Mouse (Mus musculus) intestine, embryonic 15.5 days (tissue): ENCODE measurements around the gene Hectd4. TPM values are rescaled to one million over a fixed set of nuclear protein-coding genes. Genes with fewer than 3 reads are reported as not detected.
"Not testable (repeated sequence)": the region's sequence is repeated elsewhere in the genome, so short reads cannot be mapped to it uniquely, and the experiment has no call there.

Source experiments
- ATAC-seq: fragments of 200-750 bp; cut with Nextera tagmentation; 2 replicates; pipeline ENCODE4 v1.8.0; 2017; ENCODE audit warnings: moderate TSS enrichment, moderate library complexity
- H3K27ac ChIP-seq: fragments of 300-500 bp; sonication (generic); 2 replicates; pipeline ENCODE4 v1.5.1; 2015; ENCODE audit warnings: mild to moderate bottlenecking, inconsistent platforms
- H3K27me3 ChIP-seq: fragments of 300-500 bp; sonication (generic); replicated peaks from 2 replicates; pipeline ENCODE4 v1.6.1; 2015; ENCODE audit warnings: inconsistent platforms
- H3K36me3 ChIP-seq: fragments of 300-500 bp; sonication (generic); 2 replicates; pipeline ENCODE4 v1.6.1; 2015; ENCODE audit warnings: inconsistent platforms
- H3K4me1 ChIP-seq: fragments of 300-500 bp; sonication (generic); replicated peaks from 2 replicates; pipeline ENCODE4 v1.6.1; 2015; ENCODE audit warnings: inconsistent platforms
- H3K4me2 ChIP-seq: fragments of 300-500 bp; sonication (generic); replicated peaks from 2 replicates; pipeline ENCODE4 v1.6.1; 2015; ENCODE audit warnings: mild to moderate bottlenecking, inconsistent platforms
- H3K4me3 ChIP-seq: fragments of 300-500 bp; sonication (generic); replicated peaks from 2 replicates; pipeline ENCODE4 v1.5.1; 2015; ENCODE audit warnings: inconsistent platforms
- H3K9ac ChIP-seq: fragments of 300-500 bp; sonication (generic); 2 replicates; pipeline ENCODE4 v1.6.1; 2015; ENCODE audit warnings: inconsistent platforms
- H3K9me3 ChIP-seq: fragments of 300-500 bp; sonication (generic); 2 replicates; pipeline ENCODE4 v1.6.1; 2016; ENCODE audit warnings: inconsistent platforms
- WGBS: fragments of 180-500 bp; shearing (Covaris S2); methylation state at CpG from one replicate; pipeline ENCODE4 v1.1.7; 2015; 5-methylcytosine and 5-hydroxymethylcytosine counted together
- polyA plus RNA-seq: library from polyadenylated mRNA; unstranded; fragments of >200 nt; fragmentation: Nextera tagmentation; extraction: Ambion mirVana; gene quantifications from 2 replicates; pipeline ENCODE4 v1.2.1, GENCODE M21; 2015

Hectd4 gene
- polyA plus RNA-seq, 1 experiment from 2014 or later, result 4.2 TPM

DNA sequence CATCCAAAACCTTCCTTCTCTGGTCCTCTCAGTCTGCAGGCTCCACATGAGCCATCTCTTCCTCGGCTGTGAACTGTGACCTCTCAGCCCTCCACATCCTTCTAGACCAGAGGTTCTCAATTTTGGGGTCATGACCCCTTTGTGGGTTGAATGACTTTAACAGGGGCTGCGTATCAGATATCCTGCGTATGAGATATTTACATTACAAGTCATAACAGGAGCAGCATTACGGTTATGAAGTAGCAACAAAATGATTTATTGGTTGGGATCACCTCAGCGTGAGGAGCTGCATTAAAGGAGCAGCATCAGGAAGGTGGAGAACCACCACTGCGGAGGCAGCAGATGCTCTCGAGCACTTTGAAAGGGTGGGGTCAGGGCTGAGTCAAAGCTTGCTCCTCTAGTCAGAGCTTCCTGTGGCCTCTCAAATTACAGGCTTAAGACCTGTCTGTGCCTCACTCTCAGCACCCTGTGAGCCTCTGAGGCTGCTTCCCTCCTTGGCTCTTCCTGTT, 121.0 kb downstream of the Hectd4 start:
- peaks cover 5% of the 10 kb centered on the region; the same call in 1 of the 2 replicates for H3K4me1 ChIP-seq
- no peaks in the 10 kb centered on the region for H3K9me3 ChIP-seq
- no peak overlapping the region for H3K9ac ChIP-seq
- no peak overlapping the region for H3K27ac ChIP-seq
- H3K27me3 ChIP-seq, result no peaks in the 10 kb centered on the region
- WGBS, result 16% methylated on average over 7 of the region's 7 CpGs
- H3K4me3 ChIP-seq, result no peak overlapping the region
- H3K4me2 ChIP-seq, result no peak overlapping the region
- peaks cover 34% of the 10 kb centered on the region for H3K36me3 ChIP-seq
- 0 out of 2 replicates have a peak, but pooled peaks have one; percentile 17 for ATAC-seq

DNA sequence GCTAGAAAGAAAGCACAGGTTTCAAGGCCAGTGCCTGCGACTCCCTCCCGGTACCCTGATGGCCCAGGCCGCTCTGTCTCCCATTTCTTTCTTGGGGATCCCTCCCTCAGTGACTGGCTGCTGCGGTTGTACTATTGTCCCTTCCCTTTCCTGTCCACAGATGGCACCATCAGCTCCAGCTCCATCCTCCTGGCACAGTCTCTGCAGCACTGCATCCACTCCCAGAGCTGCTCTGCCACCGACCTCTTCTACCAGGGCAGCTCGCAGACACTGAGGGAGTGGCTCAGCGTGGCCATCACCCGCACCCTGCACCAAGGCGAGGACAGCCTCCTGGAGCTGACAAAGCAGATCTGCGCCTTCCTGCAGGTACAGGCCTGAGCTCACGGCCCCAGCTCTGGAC, 122.5 kb downstream of the Hectd4 start:
- 90% methylated on average over 11 of the region's 11 CpGs for WGBS
- no peak overlapping the region for H3K9ac ChIP-seq

DNA sequence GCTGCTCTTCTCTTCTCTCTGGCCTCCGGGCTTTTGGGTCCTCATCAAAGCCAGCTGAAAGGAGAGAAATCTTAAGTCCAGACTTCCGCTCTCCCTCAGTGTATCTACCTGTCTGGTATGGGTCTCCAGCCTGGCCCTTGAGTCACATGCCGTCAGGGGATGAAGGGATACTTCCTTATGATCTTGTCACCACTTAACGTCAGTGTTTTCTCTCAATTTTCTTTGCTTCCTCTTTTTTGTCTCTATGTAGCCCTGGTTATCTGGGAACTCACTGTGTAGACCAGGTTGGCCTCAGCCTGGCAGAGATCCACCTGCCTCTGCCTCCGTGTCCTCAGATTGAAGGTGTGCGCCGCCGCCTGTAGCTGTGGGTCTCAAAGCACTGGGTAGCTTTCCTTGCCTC, 124.0 kb downstream of the Hectd4 start:
- no peak for ATAC-seq
- Histone ChIP-seq H3K27me3 (no peaks in the 10 kb centered on the region), H3K4me3 (no peak overlapping the region), H3K9me3 (no peaks in the 10 kb centered on the region), H3K4me1 (peaks cover 5% of the 10 kb centered on the region; the same call in 1 of the 2 replicates), H3K36me3 (peaks cover 35% of the 10 kb centered on the region), H3K27ac (no peak overlapping the region), H3K9ac (no peak overlapping the region), H3K4me2 (no peak overlapping the region)
- 93% methylated on average over 8 of the region's 8 CpGs for WGBS

More for the DNA sequence above, 122.5 kb downstream of the Hectd4 start:
- Histone ChIP-seq H3K4me2 (no peak overlapping the region), H3K4me1 (peaks cover 5% of the 10 kb centered on the region; the same call in 1 of the 2 replicates), H3K9me3 (no peaks in the 10 kb centered on the region), H3K4me3 (no peak overlapping the region), H3K27me3 (no peaks in the 10 kb centered on the region), H3K27ac (no peak overlapping the region), H3K36me3 (peaks cover 31% of the 10 kb centered on the region)
- no peak for ATAC-seq

DNA sequence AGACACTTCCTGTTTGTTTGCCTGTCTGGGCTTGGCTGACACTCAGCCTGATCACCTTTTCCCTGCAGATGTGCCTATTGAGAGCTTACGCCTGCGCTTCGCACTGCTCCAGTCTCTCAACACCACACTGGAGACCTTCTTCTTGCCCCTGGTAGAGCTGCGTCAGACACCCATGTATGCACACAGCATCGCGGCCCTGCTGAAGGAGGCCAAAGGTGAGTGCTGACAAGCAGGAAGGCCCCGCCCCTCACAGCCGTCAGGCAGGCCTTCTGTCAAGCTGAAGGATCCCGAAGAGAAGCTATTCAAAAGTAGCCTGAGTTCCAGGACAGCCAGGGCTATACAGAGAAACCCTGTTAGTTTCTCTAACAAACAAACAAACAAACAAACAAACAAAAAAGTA, 139.2 kb downstream of the Hectd4 start:
- H3K27me3 ChIP-seq, result no peaks in the 10 kb centered on the region
- WGBS, result 54% methylated on average over 9 of the region's 9 CpGs
- peaks cover 7% of the 10 kb centered on the region for H3K4me1 ChIP-seq
- peak; percentile 87 for ATAC-seq
- no peak overlapping the region for H3K4me2 ChIP-seq
- peaks cover 65% of the 10 kb centered on the region for H3K36me3 ChIP-seq
- no peak overlapping the region for H3K9ac ChIP-seq
- H3K4me3 ChIP-seq, result no peak overlapping the region
- H3K27ac ChIP-seq, result no peak overlapping the region
- H3K9me3 ChIP-seq, result no peaks in the 10 kb centered on the region

DNA sequence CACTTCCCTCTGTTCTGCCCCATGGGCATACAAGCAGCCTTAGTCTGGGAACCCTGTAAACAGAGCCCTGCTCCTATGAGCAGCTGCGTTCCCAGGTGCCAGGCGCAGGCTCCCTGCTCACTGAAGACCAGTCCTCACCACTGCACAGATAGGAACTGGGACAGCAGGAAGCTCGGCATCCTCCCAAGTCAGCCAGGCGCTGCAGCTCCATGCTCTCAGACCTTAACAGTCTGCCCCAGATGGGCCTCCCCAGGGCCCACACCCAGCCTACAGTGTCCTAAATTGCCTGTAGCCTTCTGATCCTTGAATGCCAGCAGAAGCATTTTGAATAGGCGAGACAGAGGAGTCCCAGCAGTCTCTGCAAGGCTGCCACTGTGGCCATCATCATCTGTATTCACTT, 141.7 kb downstream of the Hectd4 start:
- Histone ChIP-seq H3K9me3 (no peaks in the 10 kb centered on the region), H3K27me3 (no peaks in the 10 kb centered on the region), H3K27ac (no peak overlapping the region), H3K4me3 (no peak overlapping the region), H3K4me1 (peaks cover 7% of the 10 kb centered on the region), H3K4me2 (no peak overlapping the region), H3K36me3 (peaks cover 73% of the 10 kb centered on the region), H3K9ac (no peak overlapping the region)
- 92% methylated on average over 5 of the region's 5 CpGs for whole genome bisulfite sequencing
- ATAC-seq, result no peak

DNA sequence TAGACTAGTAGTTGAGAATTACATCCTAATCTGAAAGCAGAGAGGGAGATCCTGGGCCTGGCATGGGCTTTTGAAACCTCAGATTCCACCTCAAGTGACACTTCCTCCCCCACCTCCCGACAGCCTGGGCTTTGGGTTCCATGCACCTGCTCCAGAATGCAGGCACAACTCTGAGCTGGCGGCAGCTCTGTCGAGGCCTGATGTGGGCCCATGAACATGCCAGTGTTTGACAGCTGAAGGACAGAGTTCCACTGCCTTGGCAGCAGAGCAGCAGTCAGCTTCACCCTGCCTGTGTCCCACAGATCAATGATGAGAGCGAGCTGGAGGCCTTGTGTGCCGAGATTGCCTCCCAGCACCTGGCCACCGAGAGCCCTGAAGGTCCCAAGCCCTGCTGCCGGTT, 143.4 kb downstream of the Hectd4 start:
- H3K4me2 ChIP-seq, result no peak overlapping the region
- H3K4me3 ChIP-seq, result no peak overlapping the region
- 86% methylated on average over 7 of the region's 7 CpGs for WGBS
- H3K36me3 ChIP-seq, result peaks cover 64% of the 10 kb centered on the region
- no peaks in the 10 kb centered on the region for H3K9me3 ChIP-seq
- no peak overlapping the region for H3K9ac ChIP-seq
- H3K27me3 ChIP-seq, result no peaks in the 10 kb centered on the region
- peaks cover 7% of the 10 kb centered on the region for H3K4me1 ChIP-seq
- ATAC-seq, result no peak
- H3K27ac ChIP-seq, result no peak overlapping the region

DNA sequence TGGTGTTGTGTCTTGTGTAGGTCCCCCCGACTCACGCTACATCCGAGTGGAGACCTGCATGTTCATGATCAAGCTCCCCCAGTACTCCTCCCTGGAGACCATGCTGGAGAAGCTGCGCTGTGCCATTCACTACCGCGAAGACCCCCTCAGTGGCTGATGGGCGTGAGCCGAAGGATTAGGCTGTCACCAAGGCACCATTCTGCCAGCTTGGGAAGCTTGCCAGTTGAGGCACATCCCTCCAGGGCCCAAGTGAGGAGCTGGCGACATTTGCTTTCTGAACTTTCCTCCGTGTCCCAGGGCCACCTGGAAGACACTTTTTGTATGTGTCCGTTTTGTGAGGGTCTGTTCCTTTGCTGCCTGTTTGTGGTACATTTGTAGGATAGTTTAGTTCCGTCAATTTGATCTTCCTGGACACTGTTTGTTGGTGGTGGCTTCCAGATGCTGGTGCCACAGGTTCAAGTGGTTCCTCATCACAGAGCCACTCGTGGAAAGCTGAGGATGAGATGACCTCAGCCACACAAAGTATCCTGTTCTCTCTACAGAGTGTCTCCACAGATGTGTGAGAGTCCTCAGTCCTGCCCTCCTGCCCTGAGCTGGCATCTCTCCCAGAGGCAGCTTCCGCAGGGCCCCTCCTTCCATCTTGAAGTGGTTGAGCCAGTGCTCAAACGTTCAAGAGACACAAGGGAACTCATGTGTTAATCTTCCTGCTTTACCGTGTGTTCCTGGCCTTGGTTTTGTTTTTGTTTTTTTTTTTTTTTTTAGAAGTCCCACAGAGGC, 146.6 kb downstream of the Hectd4 start:
- ATAC-seq, result no peak
- no peaks in the 10 kb centered on the region for H3K9me3 ChIP-seq
- H3K9ac ChIP-seq, result no peak overlapping the region
- no peaks in the 10 kb centered on the region for H3K27me3 ChIP-seq
- H3K27ac ChIP-seq, result no peak overlapping the region
- WGBS, result 80% methylated on average over 16 of the region's 16 CpGs
- no peak overlapping the region for H3K4me3 ChIP-seq
- H3K4me2 ChIP-seq, result no peak overlapping the region
- no peaks in the 10 kb centered on the region for H3K4me1 ChIP-seq
- H3K36me3 ChIP-seq, result peaks cover 39% of the 10 kb centered on the region

DNA sequence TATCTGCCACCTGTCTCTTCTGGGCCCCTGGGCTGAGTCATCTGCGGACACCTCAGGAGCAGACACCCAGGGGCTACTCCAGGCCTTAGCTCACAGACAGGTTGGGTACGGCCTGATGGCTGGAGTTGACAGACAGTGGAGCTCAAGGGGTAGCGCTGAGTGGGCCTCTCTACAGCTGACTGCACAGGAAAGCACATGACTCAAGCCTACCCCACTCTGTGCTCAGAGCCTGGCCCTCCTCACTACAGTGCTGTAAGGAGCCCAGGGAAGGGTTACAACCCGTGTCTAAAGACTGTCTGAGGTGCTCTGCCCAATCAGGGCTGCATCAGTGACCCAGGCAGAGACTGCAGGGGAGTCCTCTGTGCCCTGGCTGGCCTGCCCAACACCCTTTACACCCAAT, 147.2 kb downstream of the Hectd4 start:
- no peaks in the 10 kb centered on the region for H3K4me1 ChIP-seq
- H3K9me3 ChIP-seq, result no peaks in the 10 kb centered on the region
- no peak overlapping the region for H3K4me2 ChIP-seq
- H3K4me3 ChIP-seq, result no peak overlapping the region
- no peak overlapping the region for H3K9ac ChIP-seq
- ATAC-seq, result no peak
- H3K36me3 ChIP-seq, result peaks cover 38% of the 10 kb centered on the region
- 87% methylated on average over 4 of the region's 4 CpGs for WGBS
- H3K27ac ChIP-seq, result no peak overlapping the region
- no peaks in the 10 kb centered on the region for H3K27me3 ChIP-seq

DNA sequence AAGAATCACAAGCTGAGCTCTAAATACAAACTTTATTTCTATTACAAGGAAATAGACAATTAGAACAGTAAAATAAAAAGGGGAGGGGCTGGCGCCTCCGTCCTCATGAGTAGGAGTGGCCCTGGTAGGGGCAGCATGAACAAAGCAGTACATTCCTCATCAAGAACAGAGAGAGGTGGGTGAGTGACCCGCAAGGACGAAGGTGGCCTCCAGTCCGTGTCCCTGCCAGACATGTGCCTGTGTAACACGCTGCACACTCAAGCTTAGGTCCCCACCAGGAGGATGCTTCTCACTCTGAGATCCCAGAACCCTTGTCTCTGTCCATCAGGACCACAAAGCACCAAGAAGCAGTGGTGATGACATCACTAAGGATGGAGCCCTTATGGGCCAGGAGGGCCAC, 151.7 kb downstream of the Hectd4 start:
- 86% methylated on average over 6 of the region's 6 CpGs for WGBS
- Histone ChIP-seq H3K4me3 (no peak overlapping the region), H3K4me1 (no peaks in the 10 kb centered on the region), H3K9me3 (no peaks in the 10 kb centered on the region), H3K27ac (no peak overlapping the region), H3K27me3 (no peaks in the 10 kb centered on the region), H3K36me3 (peaks cover 40% of the 10 kb centered on the region), H3K9ac (no peak overlapping the region), H3K4me2 (no peak overlapping the region)
- no peak for ATAC-seq

DNA sequence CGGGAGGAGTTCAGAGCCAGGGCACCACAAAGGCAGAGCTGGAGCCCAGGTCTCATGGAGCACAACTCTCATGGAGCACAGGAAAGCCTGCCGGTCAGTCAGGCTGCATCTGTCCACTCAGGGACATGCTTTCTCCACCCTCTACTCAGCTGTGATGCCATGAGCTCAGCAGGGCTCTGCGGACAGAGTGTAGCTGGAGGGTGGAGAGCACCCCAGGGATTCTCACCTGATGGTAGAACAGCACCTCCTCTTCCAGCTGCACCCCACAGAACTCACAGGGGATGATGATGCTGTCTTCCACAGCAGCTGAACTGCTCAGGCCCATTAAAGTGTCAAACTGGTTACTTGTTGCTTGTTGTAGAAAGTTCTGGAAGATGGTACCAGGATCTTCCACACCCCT, 154.8 kb downstream of the Hectd4 start:
- no peak overlapping the region for H3K9ac ChIP-seq
- no peak overlapping the region for H3K4me2 ChIP-seq
- no peak for ATAC-seq
- peaks cover 57% of the 10 kb centered on the region for H3K36me3 ChIP-seq
- H3K9me3 ChIP-seq, result no peaks in the 10 kb centered on the region
- H3K4me3 ChIP-seq, result no peak overlapping the region
- H3K27me3 ChIP-seq, result no peaks in the 10 kb centered on the region
- H3K27ac ChIP-seq, result no peak overlapping the region
- H3K4me1 ChIP-seq, result no peaks in the 10 kb centered on the region
- 88% methylated on average over 3 of the region's 3 CpGs for WGBS

DNA sequence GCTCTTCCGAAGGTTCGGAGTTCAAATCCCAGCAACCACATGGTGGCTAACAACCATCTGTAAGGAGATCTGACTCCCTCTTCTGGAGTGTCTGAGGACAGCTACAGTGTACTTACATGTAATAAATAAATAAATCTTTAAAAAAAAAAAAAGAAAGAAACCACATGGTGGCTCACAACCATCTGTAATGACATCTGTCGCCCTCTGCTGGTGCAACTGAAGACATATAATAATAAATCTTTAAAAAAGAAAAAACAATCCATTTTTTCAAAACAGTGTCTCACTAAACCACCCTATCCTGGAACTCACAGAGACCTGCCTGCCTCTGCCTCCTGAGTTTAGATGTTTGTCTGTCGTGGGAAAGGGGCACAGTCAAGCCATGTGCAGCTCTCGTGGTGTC, 157.0 kb downstream of the Hectd4 start:
- not testable (repeated sequence) for H3K4me2 ChIP-seq, H3K27me3 ChIP-seq, H3K4me1 ChIP-seq, H3K27ac ChIP-seq, ATAC-seq, H3K9me3 ChIP-seq, H3K9ac ChIP-seq, H3K4me3 ChIP-seq
- WGBS, result 81% methylated on average over 5 of the region's 5 CpGs
- H3K36me3 ChIP-seq, result peaks cover 69% of the 10 kb centered on the region

DNA sequence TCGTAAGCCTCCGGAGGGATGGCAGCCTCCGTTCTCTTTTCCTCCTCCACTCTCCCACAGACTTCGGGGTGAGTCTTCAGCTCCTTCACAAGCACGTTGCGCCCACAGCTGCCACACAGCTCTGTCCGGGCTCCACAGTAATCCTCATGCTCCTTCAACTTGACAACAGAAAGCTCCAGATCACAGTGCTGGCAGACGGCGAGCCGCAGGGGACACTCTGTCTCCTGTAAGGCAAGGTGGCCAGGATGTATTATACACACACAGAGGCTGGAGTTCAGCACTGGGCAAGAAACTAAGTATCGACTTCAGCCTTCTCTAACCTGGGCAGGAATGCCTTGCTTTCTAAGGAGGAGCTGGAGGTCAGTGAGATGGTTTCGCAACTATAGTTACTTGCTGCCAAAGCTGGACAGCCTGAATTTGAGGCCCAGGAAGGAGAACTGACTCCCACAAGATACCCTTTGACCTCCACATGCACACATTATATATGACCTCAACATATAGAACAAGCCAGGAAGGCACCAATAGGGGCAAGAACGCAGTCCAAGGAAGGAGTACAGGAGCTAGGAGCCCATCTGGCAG, 158.7 kb downstream of the Hectd4 start:
- Histone ChIP-seq H3K4me2 (no peak overlapping the region), H3K4me3 (no peak overlapping the region), H3K27ac (no peak overlapping the region), H3K4me1 (0 out of 2 replicates have a peak, but pooled peaks cover 3% of the 10 kb centered on the region), H3K9me3 (no peaks in the 10 kb centered on the region), H3K36me3 (peaks cover 55% of the 10 kb centered on the region), H3K27me3 (no peaks in the 10 kb centered on the region), H3K9ac (no peak overlapping the region)
- ATAC-seq, result no peak
- WGBS, result 90% methylated on average over 13 of the region's 13 CpGs

DNA sequence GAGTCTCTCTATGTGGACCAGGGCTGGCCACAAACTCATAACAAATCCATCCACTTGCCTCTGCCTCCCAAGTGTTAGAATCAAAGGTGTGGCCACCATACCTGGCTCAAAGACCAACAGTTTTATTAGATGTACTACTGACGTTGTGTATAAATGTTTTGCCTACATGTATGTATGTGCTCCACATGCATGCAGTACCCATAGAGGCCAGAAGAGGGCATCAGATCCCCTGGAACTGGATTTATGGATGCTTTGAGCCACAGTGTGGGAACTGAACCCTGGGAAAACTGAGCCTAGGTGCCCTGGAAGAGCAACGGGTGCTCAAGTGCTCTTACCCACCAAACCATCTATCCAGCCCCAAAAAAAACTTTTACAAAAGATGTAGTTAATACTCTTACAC, 160.7 kb downstream of the Hectd4 start:
- ATAC-seq, result no peak
- 0 out of 2 replicates have a peak, but pooled peaks cover 7% of the 10 kb centered on the region for H3K4me1 ChIP-seq
- H3K4me3 ChIP-seq, result no peak overlapping the region
- H3K9me3 ChIP-seq, result no peaks in the 10 kb centered on the region
- H3K27me3 ChIP-seq, result no peaks in the 10 kb centered on the region
- no peak overlapping the region for H3K4me2 ChIP-seq
- H3K36me3 ChIP-seq, result peaks cover 40% of the 10 kb centered on the region
- 91% methylated on average over 2 of the region's 2 CpGs for WGBS
- H3K9ac ChIP-seq, result no peak overlapping the region
- H3K27ac ChIP-seq, result no peak overlapping the region
